Mouse (Mus musculus) erythroblast, embryonic 14.5 days (primary cell): ENCODE measurements around the gene Cenpi. TPM values are rescaled to one million over a fixed set of nuclear protein-coding genes. Genes with fewer than 3 reads are reported as not detected.

Experiments used
- H3K27me3 ChIP-seq: 2 replicates; pipeline ENCODE4 v1.6.1; 2012; ENCODE audit warnings: inconsistent platforms; ENCODE audit not compliant: control insufficient read depth
- H3K36me3 ChIP-seq: 2 replicates; pipeline ENCODE4 v1.6.1; 2012; ENCODE audit warnings: mild to moderate bottlenecking, inconsistent platforms; ENCODE audit not compliant: control insufficient read depth
- H3K4me1 ChIP-seq: 2 replicates; pipeline ENCODE4 v1.6.1; 2012; ENCODE audit warnings: inconsistent platforms; ENCODE audit not compliant: control insufficient read depth
- H3K4me3 ChIP-seq: replicated peaks from 2 replicates; pipeline ENCODE3; 2012; ENCODE audit warnings: moderate library complexity, mild to moderate bottlenecking, inconsistent platforms
- H3K9me3 ChIP-seq: 2 replicates; pipeline ENCODE4 v1.6.1; 2012; ENCODE audit warnings: low read length, inconsistent platforms, mixed read lengths; ENCODE audit not compliant: control insufficient read depth
- GATA1 ChIP-seq: IDR thresholded peaks from 2 replicates; pipeline ENCODE4 v1.6.1; 2012; ENCODE audit warnings: low read length, inconsistent platforms, mixed read lengths
- TAL1 ChIP-seq: IDR thresholded peaks from 3 replicates; pipeline ENCODE4 v1.6.1; 2012; ENCODE audit warnings: low read length, inconsistent platforms, mixed read lengths
- polyA plus RNA-seq: library from polyadenylated mRNA; stranded (reverse); fragments of >175 nt; gene quantifications from 2 replicates; pipeline ENCODE4 v1.2.3, GENCODE M21; 2012

The Cenpi gene
- polyA plus RNA-seq, 1 experiment, result 0.13 TPM

GRCm38 (mm10) chrX:134403863-134404583 is 96.1 kb downstream of the Cenpi start, which contains the start of gene Drp2:
Drp2 (plus strand) TSS chrX:134404551.
- Histone ChIP-seq H3K27me3 (no peaks in the 10 kb centered on the region), H3K4me1 (no peaks in the 10 kb centered on the region), H3K36me3 (no peaks in the 10 kb centered on the region), H3K9me3 (no peaks in the 10 kb centered on the region), H3K4me3 (no peak within 1 kb of the TSS)
- no peak for TF ChIP-seq TAL1
- TF ChIP-seq GATA1, result no peak

DNA sequence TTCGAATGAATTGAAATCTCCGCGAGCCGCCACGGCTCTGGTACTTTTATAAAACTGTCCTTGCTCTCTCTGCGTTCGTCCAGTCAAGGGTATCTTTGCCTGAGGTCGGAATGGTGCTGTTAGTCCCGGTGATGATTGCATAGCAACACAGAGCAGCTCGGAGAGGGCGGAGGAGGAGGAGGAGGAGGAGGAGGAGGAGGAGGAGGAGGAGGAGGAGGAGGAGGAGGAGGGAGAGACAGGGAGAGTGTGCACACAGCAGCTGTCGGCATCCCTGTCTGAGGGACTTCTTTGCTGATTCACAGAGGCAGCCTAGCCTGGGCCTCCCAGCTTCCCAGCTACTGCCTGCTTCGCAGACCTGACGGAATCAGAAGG is 96.7 kb downstream of the Cenpi start:
- TF ChIP-seq GATA1 (no peak), TAL1 (no peak)
- H3K4me3 ChIP-seq, result no peak overlapping the region

DNA sequence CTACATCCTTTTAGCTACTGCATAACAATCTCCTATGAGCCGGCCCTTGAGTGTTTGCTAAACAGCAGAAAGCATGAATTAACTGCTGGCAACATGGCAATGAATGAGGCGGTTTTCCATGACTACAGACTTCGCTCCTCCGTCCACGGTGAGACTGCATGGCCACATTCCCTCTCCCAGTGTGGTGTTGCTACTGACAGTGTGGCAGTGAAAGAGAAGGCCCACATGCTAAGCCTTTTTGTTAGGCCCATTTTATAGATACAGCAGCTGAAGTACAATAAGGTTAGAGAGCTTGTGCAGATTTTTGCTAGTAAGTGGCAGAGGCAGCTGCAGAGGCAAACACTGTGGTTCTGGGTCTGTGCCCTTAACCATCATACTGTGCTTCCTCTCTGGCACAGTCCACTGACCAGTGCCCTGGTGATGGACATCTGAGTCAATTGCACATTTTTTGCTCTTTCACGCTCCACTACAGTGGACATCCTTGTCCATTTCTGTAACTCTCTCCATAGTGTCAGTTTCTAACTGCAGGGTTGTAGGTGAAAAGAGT is 101.5 kb downstream of the Cenpi start:
- Histone ChIP-seq H3K4me1 (no peaks in the 10 kb centered on the region), H3K36me3 (no peaks in the 10 kb centered on the region), H3K4me3 (no peak overlapping the region), H3K27me3 (no peaks in the 10 kb centered on the region), H3K9me3 (no peaks in the 10 kb centered on the region)
- TF ChIP-seq TAL1 (no peak), GATA1 (no peak)

More for the DNA sequence above, 96.7 kb downstream of the Cenpi start:
- Histone ChIP-seq H3K4me1 (no peaks in the 10 kb centered on the region), H3K27me3 (no peaks in the 10 kb centered on the region), H3K9me3 (no peaks in the 10 kb centered on the region), H3K36me3 (no peaks in the 10 kb centered on the region)

DNA sequence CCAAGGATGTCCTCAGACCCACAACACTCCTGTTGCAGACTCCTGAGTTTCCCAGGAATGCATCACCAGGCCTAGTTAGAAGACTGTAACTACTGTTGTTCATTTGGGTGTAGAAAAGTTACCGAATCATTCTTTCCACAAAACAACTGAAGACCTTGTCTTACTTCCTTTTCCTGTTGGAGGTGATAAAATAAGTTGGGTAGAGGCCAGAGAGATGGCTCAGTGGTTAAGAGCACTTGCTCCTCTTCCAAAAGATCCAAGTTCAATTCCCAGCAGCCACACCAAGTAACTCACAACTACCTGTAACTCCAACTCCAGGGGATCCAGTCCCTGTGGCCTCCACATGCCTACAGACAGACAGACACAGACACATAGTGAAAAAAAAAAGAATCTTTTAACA is 104.2 kb downstream of the Cenpi start:
- Histone ChIP-seq H3K4me3 (no peak overlapping the region), H3K36me3 (no peaks in the 10 kb centered on the region), H3K9me3 (no peaks in the 10 kb centered on the region), H3K27me3 (no peaks in the 10 kb centered on the region), H3K4me1 (no peaks in the 10 kb centered on the region)
- TF ChIP-seq GATA1 (no peak), TAL1 (no peak)

Other genes with a start within 250 kb of the Cenpi start
- 1.1 and 1.3 TPM in 2 replicates for gene Cstf2, start 248.9 kb upstream of the Cenpi start, polyA plus RNA-seq
- 0.01 TPM in 1 of 2 replicates, not detected in the other for gene Xkrx, start 146.0 kb upstream of the Cenpi start, polyA plus RNA-seq
- not detected in 2 replicates for gene Arl13a, start 120.6 kb upstream of the Cenpi start, polyA plus RNA-seq
- gene Nox1, start 86.1 kb upstream of the Cenpi start, polyA plus RNA-seq, result not detected in 2 replicates
- 0.06 and 0.20 TPM in 2 replicates for gene Trmt2b, start 31.1 kb upstream of the Cenpi start, polyA plus RNA-seq
- gene Tmem35a, start 12.9 kb upstream of the Cenpi start, polyA plus RNA-seq, result not detected in 2 replicates
- 0.02 and 0.04 TPM in 2 replicates for gene Drp2, start 96.5 kb downstream of the Cenpi start, polyA plus RNA-seq
- gene Taf7l, start 168.4 kb downstream of the Cenpi start, polyA plus RNA-seq, result not detected in 2 replicates
- gene Timm8a1, start 233.8 kb downstream of the Cenpi start, polyA plus RNA-seq, result 0.24 and 0.47 TPM in 2 replicates